Mouse (Mus musculus): ENCODE data around the gene Sept8. TPM values are rescaled to one million over a fixed set of nuclear protein-coding genes. Genes with fewer than 3 reads are reported as not detected.

Sept8 gene
- total RNA-seq, 1 experiment = 16.8 TPM

DNA sequence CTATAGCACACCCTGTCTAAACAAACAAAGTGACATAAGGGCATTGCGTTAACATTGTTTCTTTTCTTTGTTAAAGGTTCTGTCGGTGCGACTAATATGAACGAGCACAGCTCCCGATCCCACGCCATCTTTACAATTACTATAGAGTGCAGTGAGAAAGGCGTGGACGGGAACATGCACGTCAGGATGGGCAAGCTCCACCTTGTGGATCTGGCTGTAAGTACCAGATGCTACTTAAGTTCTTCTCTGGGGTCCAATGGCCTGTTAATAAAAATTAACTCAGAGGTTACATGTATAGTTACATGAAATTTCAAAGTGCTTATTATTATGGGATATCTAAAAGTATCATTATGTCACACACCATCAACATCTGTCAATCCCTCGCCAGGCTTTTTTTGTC lies 64.1 kb downstream of the Sept8 start:
- in situ Hi-C loops (cut with MboI; ENCODE audit: low sequenced_read_pairs in 2 of 2, unreplicated experiment in 2 of 2) = no loop called here
- H3K36me3 ChIP-seq (ENCODE audit: control insufficient read depth, insufficient read depth, low read length, poor library complexity, severe bottlenecking) = peaks cover 6% of the 10 kb centered on the region; the same call in 1 of the 2 replicates
- TF ChIP-seq CHD2 (IDR thresholded peaks at IDR 0.05; ENCODE audit: low read depth, low read length) (no peak), MAFK (IDR thresholded peaks at IDR 0.05; ENCODE audit: insufficient read depth, low read depth, low read length) (no peak), HCFC1 (IDR thresholded peaks at IDR 0.05; ENCODE audit: borderline replicate concordance, insufficient read depth, low read length) (no peak), ZC3H11A (IDR thresholded peaks at IDR 0.05; ENCODE audit: borderline replicate concordance, low read depth, low read length) (no peak), ZNF384 (IDR thresholded peaks at IDR 0.05; ENCODE audit: low read depth, low read length) (no peak)

DNA sequence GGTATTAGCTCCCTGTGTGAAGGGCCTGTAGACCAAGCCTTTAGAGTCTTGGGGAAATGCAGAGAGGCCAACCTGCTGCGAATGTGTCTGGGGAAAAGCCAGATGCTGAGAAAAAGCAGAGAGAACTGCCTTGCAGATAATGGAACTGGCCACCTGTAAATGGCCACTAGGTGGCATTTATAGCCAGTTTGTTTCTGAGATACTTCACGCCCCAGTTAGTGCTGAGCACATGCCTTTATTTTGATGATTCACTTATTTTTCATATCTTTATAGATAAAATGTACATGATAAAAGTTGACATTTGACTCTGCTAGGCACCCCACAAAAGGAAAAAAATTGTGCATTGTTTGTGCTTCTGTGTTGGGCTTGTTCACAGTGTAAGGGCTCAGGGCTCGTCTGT lies 65.8 kb downstream of the Sept8 start:
- no peak for DNase-seq (ENCODE audit: low read depth, low spot score)

More for the DNA sequence above, 64.1 kb downstream of the Sept8 start:
- H3K9me3 ChIP-seq (ENCODE audit: control insufficient read depth, insufficient read depth, low read depth, low read length) = no peaks in the 10 kb centered on the region
- no peak overlapping the region for H3K27ac ChIP-seq (ENCODE audit: insufficient read depth, low read depth, low read length, poor library complexity, severe bottlenecking)
- H3K4me1 ChIP-seq (ENCODE audit: control insufficient read depth in 2 of 2, insufficient read depth in 2 of 2, low read length in 2 of 2, poor library complexity in 1 of 2) = no peaks in the 10 kb centered on the region
- H3K4me3 ChIP-seq (ENCODE audit: insufficient read depth in 1 of 2, low read depth in 1 of 2, low read length in 2 of 2, poor library complexity in 1 of 2, severe bottlenecking in 1 of 2) = no peak overlapping the region
- no peak for DNase-seq (ENCODE audit: low read depth, low spot score)
- H3K9ac ChIP-seq (ENCODE audit: insufficient read depth, low read depth, low read length, poor library complexity, severe bottlenecking) = no peak overlapping the region

GRCm38 (mm10) chr11:53585510-53585909 lies 66.5 kb downstream of the Sept8 start:
- no peak overlapping the region for H3K27ac ChIP-seq (ENCODE audit: insufficient read depth, low read depth, low read length, poor library complexity, severe bottlenecking)
- H3K4me3 ChIP-seq (ENCODE audit: insufficient read depth in 1 of 2, low read depth in 1 of 2, low read length in 2 of 2, poor library complexity in 1 of 2, severe bottlenecking in 1 of 2) = no peak overlapping the region
- H3K36me3 ChIP-seq (ENCODE audit: control insufficient read depth, insufficient read depth, low read length, poor library complexity, severe bottlenecking) = peaks cover 6% of the 10 kb centered on the region; the same call in 1 of the 2 replicates
- TF ChIP-seq MAFK (IDR thresholded peaks at IDR 0.05; ENCODE audit: insufficient read depth, low read depth, low read length) = 0 out of 2 replicates have a peak, but pooled peaks have one; percentile 60
- no peak for TF ChIP-seq ZNF384 (IDR thresholded peaks at IDR 0.05; ENCODE audit: low read depth, low read length)
- H3K9me3 ChIP-seq (ENCODE audit: control insufficient read depth, insufficient read depth, low read depth, low read length) = no peaks in the 10 kb centered on the region
- no peaks in the 10 kb centered on the region for H3K4me1 ChIP-seq (ENCODE audit: control insufficient read depth in 2 of 2, insufficient read depth in 2 of 2, low read length in 2 of 2, poor library complexity in 1 of 2)
- DNase-seq (ENCODE audit: low read depth, low spot score) = no peak
- in situ Hi-C loops (cut with MboI; ENCODE audit: low sequenced_read_pairs in 2 of 2, unreplicated experiment in 2 of 2) = no loop called here
- no peak overlapping the region for H3K9ac ChIP-seq (ENCODE audit: insufficient read depth, low read depth, low read length, poor library complexity, severe bottlenecking)

More for the DNA sequence above, 65.8 kb downstream of the Sept8 start:
- Histone ChIP-seq H3K36me3 (ENCODE audit: control insufficient read depth, insufficient read depth, low read length, poor library complexity, severe bottlenecking) (peaks cover 6% of the 10 kb centered on the region; the same call in 1 of the 2 replicates), H3K4me3 (ENCODE audit: insufficient read depth in 1 of 2, low read depth in 1 of 2, low read length in 2 of 2, poor library complexity in 1 of 2, severe bottlenecking in 1 of 2) (no peak overlapping the region), H3K9ac (ENCODE audit: insufficient read depth, low read depth, low read length, poor library complexity, severe bottlenecking) (no peak overlapping the region), H3K27ac (ENCODE audit: insufficient read depth, low read depth, low read length, poor library complexity, severe bottlenecking) (no peak overlapping the region), H3K4me1 (ENCODE audit: control insufficient read depth in 2 of 2, insufficient read depth in 2 of 2, low read length in 2 of 2, poor library complexity in 1 of 2) (no peaks in the 10 kb centered on the region), H3K9me3 (ENCODE audit: control insufficient read depth, insufficient read depth, low read depth, low read length) (no peaks in the 10 kb centered on the region)
- TF ChIP-seq HCFC1 (IDR thresholded peaks at IDR 0.05; ENCODE audit: borderline replicate concordance, insufficient read depth, low read length) (no peak), MAFK (IDR thresholded peaks at IDR 0.05; ENCODE audit: insufficient read depth, low read depth, low read length) (no peak), CHD2 (IDR thresholded peaks at IDR 0.05; ENCODE audit: low read depth, low read length) (no peak), ZNF384 (IDR thresholded peaks at IDR 0.05; ENCODE audit: low read depth, low read length) (no peak), ZC3H11A (IDR thresholded peaks at IDR 0.05; ENCODE audit: borderline replicate concordance, low read depth, low read length) (no peak)
- in situ Hi-C loops (cut with MboI; ENCODE audit: low sequenced_read_pairs in 2 of 2, unreplicated experiment in 2 of 2) = no loop called here

GRCm38 (mm10) chr11:53588279-53588678 lies 69.2 kb downstream of the Sept8 start:
- Histone ChIP-seq H3K4me1 (ENCODE audit: control insufficient read depth in 2 of 2, insufficient read depth in 2 of 2, low read length in 2 of 2, poor library complexity in 1 of 2) (no peaks in the 10 kb centered on the region), H3K27ac (ENCODE audit: insufficient read depth, low read depth, low read length, poor library complexity, severe bottlenecking) (no peak overlapping the region), H3K9me3 (ENCODE audit: control insufficient read depth, insufficient read depth, low read depth, low read length) (no peaks in the 10 kb centered on the region), H3K36me3 (ENCODE audit: control insufficient read depth, insufficient read depth, low read length, poor library complexity, severe bottlenecking) (peaks cover 6% of the 10 kb centered on the region; the same call in 1 of the 2 replicates), H3K4me3 (ENCODE audit: insufficient read depth in 1 of 2, low read depth in 1 of 2, low read length in 2 of 2, poor library complexity in 1 of 2, severe bottlenecking in 1 of 2) (no peak overlapping the region), H3K9ac (ENCODE audit: insufficient read depth, low read depth, low read length, poor library complexity, severe bottlenecking) (no peak overlapping the region)
- no peak for DNase-seq (ENCODE audit: low read depth, low spot score)
- in situ Hi-C loops (cut with MboI; ENCODE audit: low sequenced_read_pairs in 2 of 2, unreplicated experiment in 2 of 2) = no loop called here
- TF ChIP-seq MAFK (IDR thresholded peaks at IDR 0.05; ENCODE audit: insufficient read depth, low read depth, low read length) (no peak), CHD2 (IDR thresholded peaks at IDR 0.05; ENCODE audit: low read depth, low read length) (no peak), HCFC1 (IDR thresholded peaks at IDR 0.05; ENCODE audit: borderline replicate concordance, insufficient read depth, low read length) (no peak), ZC3H11A (IDR thresholded peaks at IDR 0.05; ENCODE audit: borderline replicate concordance, low read depth, low read length) (no peak), ZNF384 (IDR thresholded peaks at IDR 0.05; ENCODE audit: low read depth, low read length) (no peak)

GRCm38 (mm10) chr11:53590368-53590768 lies 71.3 kb downstream of the Sept8 start:
- peak; percentile 59 for DNase-seq (ENCODE audit: low read depth, low spot score)
- H3K4me1 ChIP-seq (ENCODE audit: control insufficient read depth in 2 of 2, insufficient read depth in 2 of 2, low read length in 2 of 2, poor library complexity in 1 of 2) = no peaks in the 10 kb centered on the region
- in situ Hi-C loops (cut with MboI; ENCODE audit: low sequenced_read_pairs in 2 of 2, unreplicated experiment in 2 of 2) = no loop called here
- peak overlapping the region; percentile 30; the same call in 1 of the 2 replicates for H3K9ac ChIP-seq (ENCODE audit: insufficient read depth, low read depth, low read length, poor library complexity, severe bottlenecking)
- H3K4me3 ChIP-seq (ENCODE audit: insufficient read depth in 1 of 2, low read depth in 1 of 2, low read length in 2 of 2, poor library complexity in 1 of 2, severe bottlenecking in 1 of 2) = peak overlapping the region; percentile 7 to 38; a peak in 2 of 4 replicates
- no peak overlapping the region for H3K27ac ChIP-seq (ENCODE audit: insufficient read depth, low read depth, low read length, poor library complexity, severe bottlenecking)
- no peak for TF ChIP-seq CHD2 (IDR thresholded peaks at IDR 0.05; ENCODE audit: low read depth, low read length)
- no peak for TF ChIP-seq ZNF384 (IDR thresholded peaks at IDR 0.05; ENCODE audit: low read depth, low read length)
- no peak for TF ChIP-seq HCFC1 (IDR thresholded peaks at IDR 0.05; ENCODE audit: borderline replicate concordance, insufficient read depth, low read length)
- no peak for TF ChIP-seq ZC3H11A (IDR thresholded peaks at IDR 0.05; ENCODE audit: borderline replicate concordance, low read depth, low read length)
- no peak for TF ChIP-seq MAFK (IDR thresholded peaks at IDR 0.05; ENCODE audit: insufficient read depth, low read depth, low read length)
- H3K36me3 ChIP-seq (ENCODE audit: control insufficient read depth, insufficient read depth, low read length, poor library complexity, severe bottlenecking) = no peaks in the 10 kb centered on the region
- H3K9me3 ChIP-seq (ENCODE audit: control insufficient read depth, insufficient read depth, low read depth, low read length) = no peaks in the 10 kb centered on the region
